Mouse (Mus musculus): ENCODE data around the gene Anxa7.

The Anxa7 gene

DNA sequence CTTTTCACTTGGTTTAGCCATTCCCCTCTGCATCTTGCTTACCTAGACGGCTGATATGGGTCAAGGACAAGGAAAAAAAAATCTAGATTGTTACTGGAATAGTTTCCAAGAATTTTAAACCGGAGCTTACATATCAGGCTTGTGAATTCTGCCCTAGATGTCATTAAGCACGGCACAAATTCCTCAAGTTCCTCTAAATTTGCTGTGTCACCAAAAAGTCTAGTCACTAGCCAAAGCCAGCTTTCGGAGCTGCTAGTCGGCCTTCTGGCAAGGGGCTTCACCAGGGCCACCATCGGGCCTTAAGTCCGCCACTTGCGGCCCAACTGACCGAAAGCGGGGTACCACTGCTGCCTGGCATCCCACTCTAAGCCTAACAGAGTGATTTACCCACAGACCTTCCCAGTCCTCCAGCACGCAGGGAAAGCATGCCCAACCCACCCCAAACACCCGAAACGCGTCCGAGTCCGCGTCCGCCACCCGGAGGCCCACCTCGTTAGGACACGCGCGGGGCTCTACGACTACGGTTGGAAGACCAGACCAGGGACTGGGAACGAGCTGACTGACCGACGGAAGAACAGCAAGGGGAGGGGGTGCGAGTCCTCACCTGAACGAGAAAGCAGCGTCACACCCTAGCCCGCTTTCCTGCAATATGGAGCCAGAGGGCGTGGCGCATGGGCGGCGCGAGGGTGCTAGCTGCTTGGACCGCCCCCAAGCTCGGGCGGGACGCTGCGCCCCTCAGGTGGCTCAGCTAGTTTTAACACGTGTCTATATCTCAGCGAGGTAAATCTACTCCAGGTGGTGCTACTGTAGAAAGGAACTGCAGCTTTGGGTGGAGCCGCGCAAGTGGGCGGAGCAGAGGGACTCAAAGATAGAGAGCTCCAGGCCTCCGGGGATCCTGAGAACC lies at the start of gene Anxa7:
Anxa7 (minus strand) TSS at position 843 of the 904 bp plus-strand sequence.
- peak; percentile 76 to 80 for DNase-seq (ENCODE audit: low spot score in 2 of 2)

DNA sequence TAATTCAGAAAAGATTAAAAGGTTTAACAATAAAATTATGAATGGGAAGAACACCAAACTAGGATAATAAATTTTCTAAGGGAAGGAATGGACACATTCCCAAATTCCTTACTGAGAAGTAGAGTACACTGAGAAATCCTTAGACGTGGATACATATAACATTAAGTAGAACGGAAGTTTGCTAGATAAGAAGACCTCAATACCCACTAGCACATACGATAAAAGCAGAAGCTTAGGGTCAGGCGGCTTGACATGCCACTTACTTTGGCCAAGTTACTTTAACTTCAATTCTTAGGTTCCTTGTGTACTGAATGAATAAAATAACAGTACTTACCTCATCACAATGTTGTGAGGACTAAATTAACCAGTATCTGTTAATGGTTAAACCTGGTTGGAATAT lies 49.7 kb upstream of the Anxa7 start:
- no peak for DNase-seq (ENCODE audit: low spot score in 2 of 2)

DNA sequence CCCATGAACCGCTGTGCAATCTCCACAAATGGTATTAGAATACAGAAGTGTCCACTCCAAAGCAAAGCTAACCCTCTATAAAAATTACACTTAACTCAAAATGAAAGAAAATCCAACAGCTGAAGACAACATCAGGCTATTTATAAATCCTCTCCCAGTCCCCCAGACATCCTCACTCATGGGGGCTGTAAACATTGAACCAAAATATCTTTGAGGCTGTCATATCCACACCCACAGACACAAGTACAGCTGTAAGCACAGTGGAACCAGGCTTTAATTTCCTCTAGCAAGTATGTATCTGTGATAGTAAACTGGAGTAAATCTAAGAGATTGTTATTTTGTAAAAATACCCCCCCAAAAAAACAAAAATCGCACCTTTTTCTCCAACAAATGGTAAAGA lies 40.2 kb upstream of the Anxa7 start:
- peak in 1 of 2 experiments; percentile 23 for DNase-seq (ENCODE audit: low spot score in 2 of 2)

DNA sequence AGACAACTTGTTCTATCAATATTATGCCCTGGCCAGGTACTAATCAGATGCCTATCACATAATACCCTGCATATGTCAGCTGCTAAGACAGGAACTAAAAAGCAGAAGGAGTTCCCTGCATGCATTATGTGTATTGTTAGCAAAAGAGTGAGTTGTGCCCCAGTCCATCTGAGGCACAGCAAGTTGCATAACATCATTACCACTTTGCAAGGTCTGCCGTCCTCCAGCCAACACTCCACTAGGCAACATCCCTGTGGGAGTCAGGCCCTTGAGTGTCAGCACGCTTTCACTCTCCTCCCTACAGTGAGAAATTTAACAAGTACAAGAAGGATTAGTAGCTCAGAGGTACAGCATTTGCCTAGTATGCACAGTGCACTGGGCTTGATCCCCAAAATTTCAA lies 28.5 kb upstream of the Anxa7 start:
- DNase-seq (ENCODE audit: low spot score in 2 of 2), result no peak

DNA sequence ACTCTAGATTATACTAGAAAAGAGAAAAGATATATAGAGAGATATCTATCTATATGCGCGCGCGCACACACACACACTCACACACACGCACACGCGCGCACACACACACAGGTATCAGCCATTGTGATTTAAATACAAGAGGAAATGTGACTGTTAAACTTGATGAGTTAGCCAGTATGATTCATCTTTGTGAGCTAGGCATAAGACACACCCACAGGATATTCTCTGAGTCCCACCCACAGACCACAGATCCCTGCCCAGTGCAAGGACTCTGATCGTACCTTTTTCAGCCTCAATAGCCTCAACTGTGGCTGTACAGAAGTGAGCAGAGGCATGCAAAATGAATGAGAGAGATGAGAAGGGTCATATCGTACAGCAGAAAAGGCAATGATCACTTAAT lies 23.0 kb upstream of the Anxa7 start:
- DNase-seq (ENCODE audit: low spot score in 2 of 2), result no peak

DNA sequence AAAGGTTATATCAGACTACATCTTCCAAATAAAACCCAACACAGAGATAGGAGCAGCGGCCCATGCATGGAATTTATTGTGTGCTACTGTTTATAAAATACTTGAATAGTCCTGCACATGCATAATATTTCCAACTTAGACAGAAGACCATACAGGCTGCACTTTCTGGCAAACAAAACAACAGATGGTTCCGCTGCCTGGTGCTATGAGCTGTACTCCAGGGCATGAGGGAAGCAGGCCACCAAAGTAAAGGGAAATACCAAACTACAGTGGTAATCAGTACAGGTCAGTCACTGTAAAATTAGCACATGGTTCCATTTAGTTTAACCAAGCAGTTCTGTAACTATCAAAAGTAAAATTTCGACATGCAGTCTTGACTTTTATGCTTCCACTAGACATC lies 20.0 kb upstream of the Anxa7 start:
- no peak for DNase-seq (ENCODE audit: low spot score in 2 of 2)

DNA sequence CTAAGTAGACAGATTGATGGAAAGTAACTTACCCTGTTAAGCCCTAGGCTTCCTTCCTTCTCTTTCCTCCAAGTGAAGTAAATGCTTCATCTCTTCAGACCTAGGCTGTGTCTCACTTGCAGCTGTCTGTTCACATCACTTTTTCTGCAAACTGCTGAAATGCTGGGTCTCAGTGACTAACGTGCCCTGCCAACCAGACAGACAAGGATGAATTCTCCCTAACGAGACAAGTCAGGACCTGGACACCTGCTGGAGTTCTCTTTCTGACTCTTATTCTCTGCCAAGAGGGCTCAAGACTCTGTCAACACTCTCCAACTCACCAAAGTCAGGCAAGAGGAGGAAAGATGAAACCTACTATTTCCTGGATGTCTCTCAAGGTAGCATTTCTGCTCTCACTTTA lies 16.7 kb upstream of the Anxa7 start, which contains the start of gene Mss51:
Mss51 (minus strand) TSS at position 299 of the 400 bp plus-strand sequence.
- no peak for DNase-seq (ENCODE audit: low spot score in 2 of 2)

DNA sequence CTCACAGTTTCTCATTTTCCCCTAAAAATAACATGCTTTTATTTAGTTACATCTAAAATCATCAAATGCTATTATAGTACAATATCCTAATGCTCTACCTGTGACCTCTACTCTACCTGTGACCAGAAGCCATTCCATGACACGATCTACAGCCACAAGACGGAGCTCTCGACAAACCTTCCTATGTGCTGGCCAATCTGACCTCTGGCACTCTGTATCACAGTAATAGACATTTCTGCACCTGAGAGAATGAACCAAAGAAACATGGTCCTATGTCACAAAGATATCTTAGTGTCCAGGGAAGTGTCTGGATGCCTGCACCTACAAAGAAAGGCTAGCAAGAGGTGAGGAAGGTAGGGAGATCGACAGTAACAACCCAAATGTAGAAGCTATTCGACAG lies 6.1 kb upstream of the Anxa7 start:
- no peak for DNase-seq (ENCODE audit: low spot score in 2 of 2)

DNA sequence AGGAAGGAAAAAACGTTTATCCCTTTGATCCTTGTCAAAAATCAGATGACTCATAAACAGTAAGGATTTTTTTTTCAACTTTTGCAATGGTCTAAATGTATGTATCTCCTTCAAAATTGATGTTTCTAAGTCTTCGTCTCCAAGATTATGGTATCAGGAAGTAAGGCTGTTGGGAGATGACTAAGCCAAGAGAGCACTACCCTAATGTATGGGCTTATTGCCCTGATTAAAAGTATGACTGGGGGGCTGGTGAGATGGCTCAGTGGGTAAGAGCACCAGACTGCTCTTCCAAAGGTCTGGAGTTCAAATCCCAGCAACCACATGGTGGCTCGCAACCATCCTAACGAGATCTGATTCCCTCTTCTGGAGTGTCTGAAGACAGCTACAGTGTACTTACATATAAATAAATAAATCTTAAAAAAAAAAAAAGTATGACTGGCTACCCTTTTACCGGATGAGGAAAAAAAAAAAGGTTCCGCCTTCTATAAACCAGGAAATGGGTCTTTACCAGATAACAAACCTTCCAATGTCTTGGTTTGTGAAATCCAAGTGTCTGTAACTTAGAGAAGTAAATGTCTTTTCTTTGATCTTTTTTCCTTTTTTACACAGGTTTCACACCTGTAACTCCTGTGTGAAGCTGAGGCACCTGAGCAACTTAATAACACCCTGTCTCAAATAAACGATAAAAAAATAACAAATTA lies 2.3 kb upstream of the Anxa7 start:
- DNase-seq (ENCODE audit: low spot score in 2 of 2), result no peak

DNA sequence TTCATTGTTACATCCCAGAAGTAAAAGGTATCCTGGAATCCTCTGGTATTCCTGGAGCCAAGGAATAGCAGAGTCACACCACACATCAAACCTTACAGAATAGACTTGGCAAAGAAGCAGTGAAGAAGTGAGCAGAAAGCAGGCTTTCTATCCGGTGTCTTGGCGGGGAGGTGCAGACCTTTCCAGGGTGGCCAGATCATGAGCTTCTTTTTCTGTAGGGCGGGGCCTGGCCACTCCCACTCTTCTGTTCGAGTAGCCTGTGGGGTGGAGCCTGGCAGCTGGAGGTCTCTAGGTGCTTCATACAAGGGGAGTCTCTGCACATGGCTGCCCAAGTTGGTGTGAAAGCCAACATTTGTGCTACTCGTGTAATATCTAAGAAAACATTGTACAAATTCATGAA lies 1.3 kb upstream of the Anxa7 start:
- DNase-seq (ENCODE audit: low spot score in 2 of 2), result no peak

DNA sequence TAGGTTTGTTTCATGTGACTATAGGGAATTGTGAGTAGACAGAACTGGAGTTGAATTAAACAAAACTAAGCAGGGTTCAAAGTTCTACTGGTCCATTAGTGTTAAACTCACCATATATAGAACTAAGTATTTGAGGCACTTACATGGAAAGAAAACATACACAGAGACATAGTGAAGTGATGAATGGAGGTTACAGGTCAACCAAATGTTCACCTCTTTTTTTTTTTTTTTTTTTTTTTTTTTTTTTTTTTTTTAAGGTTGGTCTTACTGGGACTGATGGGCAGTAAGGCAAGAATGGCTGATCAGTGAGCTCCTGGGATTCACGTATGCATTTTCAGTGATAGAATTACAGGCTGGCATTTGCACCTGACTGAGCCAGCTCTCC lies 254 bp upstream of the Anxa7 start:
- DNase-seq (ENCODE audit: low spot score in 2 of 2), result no peak

DNA sequence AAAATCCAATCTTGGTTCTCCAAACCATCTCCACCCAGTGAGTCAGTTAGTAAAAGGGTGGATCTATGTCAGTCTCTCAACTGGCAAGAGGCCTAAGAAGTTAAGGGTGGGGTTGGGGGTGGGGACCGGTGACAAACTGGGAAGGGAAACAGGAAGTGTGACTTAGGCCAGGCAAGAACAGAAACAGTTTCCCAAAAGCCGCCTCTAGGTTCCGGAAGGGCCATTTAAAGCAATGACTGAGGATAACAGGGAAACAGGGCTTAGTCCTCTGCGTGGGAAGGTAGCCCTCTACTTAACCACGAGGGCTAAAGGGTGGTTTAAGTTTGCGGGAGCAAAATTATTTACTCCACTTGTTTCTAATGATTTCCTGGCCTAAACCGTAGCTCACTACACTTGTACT lies 1.1 kb downstream of the Anxa7 start:
- DNase-seq (ENCODE audit: low spot score in 2 of 2), result no peak

DNA sequence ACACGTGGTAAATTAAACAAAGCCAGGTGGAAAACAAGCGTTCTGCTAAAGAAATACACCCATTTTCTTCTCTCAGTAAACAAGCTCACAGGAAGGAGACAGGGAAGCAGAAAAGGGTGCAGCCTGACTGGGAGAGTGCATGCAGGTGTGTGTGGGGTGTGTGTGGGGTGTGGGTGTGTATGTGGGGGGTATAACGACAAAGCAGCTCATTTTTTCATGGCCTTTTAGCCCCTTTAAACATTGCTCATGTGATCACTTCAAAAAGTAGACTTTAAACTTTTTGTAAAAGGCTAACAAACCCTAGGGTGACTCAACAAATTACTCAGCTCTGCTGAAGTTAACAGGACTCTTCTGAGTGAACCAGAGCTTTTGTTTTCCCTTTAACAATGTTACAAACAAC lies 1.5 kb downstream of the Anxa7 start:
- no peak for DNase-seq (ENCODE audit: low spot score in 2 of 2)

DNA sequence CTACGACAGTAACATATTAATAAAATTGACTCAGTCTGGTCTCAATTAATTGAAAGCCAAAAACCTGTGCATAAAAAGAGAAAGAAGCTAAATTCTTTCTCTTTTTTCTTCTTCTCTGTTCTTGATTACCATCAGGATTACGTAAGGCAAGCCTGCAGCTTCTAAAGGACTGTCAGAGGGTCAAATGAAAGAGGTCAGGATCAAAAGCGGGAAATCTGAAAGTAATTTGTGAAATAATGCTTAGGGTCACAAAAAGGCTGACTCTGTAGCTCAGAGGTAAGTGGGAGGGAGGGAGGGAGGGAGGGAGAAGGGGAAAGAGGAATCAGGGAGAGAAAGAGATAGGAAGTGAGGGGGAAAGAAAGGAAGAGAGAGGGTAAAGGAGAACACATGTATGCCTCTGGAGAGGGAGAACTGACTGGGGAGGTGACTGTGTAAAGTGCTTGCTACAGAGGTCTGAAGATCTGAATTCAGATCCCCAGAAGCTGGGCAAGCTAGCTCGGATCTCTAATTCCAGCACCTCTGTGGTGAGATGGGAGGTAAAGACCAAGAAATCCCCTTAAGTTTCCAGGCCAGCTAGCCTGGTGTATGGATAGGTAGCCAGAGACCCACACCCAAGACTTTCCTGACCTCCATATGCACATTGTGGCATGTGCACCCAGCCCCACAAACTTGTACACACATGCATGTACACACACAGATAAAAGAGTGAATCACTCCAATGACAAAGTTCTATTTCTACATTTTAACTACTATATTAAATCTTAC lies 2.5 kb downstream of the Anxa7 start:
- DNase-seq (ENCODE audit: low spot score in 2 of 2), result no peak

DNA sequence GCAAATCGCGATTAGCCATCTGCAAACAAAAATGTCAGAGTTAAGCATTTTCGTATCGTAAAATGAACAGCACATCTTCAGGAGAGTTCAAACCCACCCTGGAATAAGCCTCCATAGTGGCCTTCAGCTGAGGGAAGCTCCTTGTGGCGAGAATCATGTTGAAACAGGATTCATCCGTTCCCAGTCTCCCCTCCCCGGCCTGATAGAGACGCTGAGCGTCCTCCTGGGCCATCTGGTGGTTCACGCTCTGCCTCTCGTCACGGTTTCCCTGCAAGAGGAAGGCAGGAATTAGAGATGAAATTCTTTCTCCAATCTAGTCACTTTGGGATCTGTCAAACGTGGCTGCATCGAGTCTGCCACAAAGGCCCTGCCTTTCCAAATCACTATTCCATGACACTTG lies 19.7 kb downstream of the Anxa7 start:
- no peak for DNase-seq (ENCODE audit: low spot score in 2 of 2)

DNA sequence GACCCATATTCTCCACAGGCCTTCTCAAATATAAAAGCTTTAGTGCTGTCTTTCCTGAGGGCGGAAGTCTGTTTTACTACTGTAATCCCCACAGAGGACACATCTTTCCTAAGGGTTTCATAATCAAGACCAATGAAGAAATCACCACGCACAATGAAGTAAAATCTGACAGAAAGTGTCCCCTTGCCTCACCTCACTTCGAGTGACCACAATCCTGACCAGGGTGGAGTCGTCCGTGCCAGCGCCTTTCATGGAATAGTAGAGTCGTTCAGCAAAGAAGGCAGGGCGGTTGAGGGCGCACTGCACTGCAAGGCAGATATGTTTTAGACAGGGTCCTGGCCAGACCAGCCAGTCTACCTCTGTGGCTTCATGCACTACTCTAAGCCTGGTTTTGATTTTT lies 21.6 kb downstream of the Anxa7 start:
- DNase-seq (ENCODE audit: low spot score in 2 of 2), result no peak

DNA sequence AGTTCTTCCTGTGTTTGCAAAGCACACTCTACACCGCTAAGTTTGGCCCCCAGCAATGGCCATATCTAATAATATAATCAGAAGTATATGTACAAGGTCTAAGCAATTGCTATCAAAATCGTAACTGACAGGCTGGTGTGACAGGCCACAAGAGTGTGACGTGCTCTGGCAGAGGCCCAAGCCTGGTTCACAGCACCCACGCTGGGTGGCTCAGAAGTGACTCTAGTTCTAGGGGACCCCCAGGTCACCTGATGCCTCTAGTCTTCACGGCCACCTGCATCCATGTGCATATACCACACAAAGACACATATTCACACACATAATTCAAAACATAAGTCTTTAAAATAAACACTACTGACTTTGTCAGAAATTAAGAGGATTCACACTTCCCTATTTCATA lies 27.0 kb downstream of the Anxa7 start:
- DNase-seq (ENCODE audit: low spot score in 2 of 2), result no peak

DNA sequence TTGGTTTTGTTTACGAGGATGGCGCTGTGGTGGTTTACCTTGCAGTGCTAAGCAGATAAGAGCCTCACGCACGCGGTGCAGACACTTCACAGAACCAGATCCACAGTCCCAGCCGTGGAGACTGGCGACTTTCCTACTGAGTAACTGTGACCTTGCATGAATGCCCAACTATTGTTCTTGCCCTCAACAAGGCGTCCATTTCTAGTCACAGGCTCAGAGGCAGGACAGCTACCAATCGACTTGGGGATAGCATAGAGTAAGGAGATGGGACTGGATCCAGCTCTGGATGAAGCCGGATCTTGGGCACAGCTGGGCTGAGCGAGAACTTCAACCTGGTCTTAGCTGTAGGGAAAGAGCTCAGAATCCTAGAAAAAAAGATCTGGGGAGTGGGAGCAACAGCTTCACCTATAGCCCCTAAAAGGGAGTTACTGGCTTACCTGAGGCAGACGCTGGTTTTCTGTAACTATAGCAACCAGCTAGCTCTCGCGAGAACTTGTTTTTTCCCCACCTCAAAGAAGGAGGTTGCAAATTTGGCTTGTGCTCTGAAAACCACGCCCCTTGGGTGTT lies 28.1 kb downstream of the Anxa7 start, which contains the start of gene Cfap70:
Cfap70 (minus strand) TSS at position 462 of the 567 bp plus-strand sequence.
- peak; percentile 24 to 67 for DNase-seq (ENCODE audit: low spot score in 2 of 2)

DNA sequence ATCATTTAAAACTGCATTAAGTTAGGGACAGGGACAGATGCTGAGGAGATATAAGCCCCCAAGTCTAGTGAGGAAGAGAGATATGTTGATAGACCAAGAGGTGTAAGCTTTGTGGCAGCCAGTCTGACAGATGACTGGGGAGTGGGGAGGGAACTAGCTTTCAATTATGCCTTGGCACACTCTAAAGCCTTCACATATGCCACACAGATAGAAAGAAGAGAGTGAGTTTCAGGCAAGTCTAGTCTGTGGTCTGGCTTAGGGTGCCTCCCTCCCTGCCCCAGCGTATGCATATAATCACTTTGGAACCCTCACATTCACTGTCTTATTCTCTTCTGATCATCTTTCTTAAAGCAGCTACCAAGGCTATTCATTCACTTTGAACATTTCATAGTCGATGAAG lies 28.6 kb downstream of the Anxa7 start:
- DNase-seq (ENCODE audit: low spot score in 2 of 2), result no peak

DNA sequence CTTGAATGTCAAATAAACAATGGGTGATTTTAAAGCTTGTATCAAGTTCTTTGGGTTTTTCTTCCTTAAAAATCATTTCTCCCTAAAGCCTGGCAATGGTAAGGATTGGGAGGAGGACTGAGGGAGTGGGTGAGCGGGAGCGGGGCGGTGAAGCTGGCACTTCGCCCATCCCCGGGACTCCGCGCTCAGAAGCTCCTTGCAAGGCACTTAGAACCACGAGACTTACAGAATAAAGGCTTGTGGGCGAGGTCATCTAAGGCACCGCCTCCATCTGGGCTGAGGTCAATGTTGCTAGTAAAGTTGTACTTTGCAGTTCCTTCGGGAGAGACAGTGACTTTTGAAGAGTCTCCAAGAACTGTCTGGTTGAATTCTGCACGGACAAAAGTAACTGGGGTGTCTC lies 32.7 kb downstream of the Anxa7 start:
- DNase-seq (ENCODE audit: low spot score in 2 of 2), result peak; percentile 52 to 57

DNA sequence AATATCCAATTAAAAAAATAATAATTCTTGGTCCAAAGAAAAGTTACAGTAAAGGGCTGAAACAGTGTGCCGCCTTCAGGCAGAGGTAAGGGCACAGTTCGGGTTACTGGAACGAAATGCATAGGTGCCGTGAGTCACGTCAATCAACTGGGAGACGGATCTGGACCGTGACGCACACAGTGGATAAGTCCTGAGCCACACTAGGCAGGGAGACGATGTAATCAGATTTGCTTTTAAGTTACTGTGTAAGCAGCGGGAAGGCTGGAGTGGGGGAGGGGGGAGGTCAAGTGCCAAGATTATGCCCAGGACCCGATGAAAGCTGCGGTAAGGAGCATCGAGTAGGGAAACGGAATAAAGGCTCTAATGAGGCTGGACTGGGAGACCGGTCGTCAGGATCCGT lies 37.7 kb downstream of the Anxa7 start:
- DNase-seq (ENCODE audit: low spot score in 2 of 2), result no peak

DNA sequence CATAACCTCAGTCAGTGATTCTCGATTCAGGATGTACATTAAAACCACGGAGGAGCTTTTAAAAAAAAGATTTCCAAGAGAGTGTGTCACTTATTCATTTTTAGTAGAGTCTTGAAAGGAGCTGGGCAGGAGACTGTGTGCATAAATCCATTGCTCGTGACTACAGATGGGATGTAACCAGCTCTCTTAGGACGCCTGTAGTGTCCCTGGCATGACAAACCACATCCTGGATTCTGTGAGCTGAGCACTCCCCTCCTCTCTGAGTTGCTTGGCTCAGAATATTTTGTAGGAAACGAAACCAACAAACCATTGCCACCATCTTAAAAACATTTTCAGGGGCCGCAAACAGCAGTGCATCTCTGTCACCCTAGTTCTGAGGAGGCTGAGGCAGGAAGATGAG lies 43.0 kb downstream of the Anxa7 start:
- no peak for DNase-seq (ENCODE audit: low spot score in 2 of 2)

Data from frontal cortex, postnatal 36 days (tissue).